Mouse (Mus musculus) liver, embryonic 13.5 days (tissue): ENCODE measurements around the gene Foxa1. TPM values are rescaled to one million over a fixed set of nuclear protein-coding genes. Genes with fewer than 3 reads are reported as not detected.
A peak's percentile ranks its signal among the peaks of the same experiment; 100 is the strongest.

Experiments
- ATAC-seq: fragments of 200-750 bp; cut with Nextera tagmentation; 2 replicates; pipeline ENCODE4 v1.8.0; 2017; ENCODE audit warnings: low read depth, mild to moderate bottlenecking, moderate number of reproducible peaks, moderate library complexity
- DNase-seq: peaks from one replicate; pipeline ENCODE4 v3.0.0; 2022
- H3K27ac ChIP-seq: fragments of 300-500 bp; sonication (generic); 2 replicates; pipeline ENCODE4 v1.5.1; 2015; ENCODE audit warnings: moderate library complexity, mild to moderate bottlenecking, inconsistent platforms
- H3K27me3 ChIP-seq: fragments of 300-500 bp; sonication (generic); 2 replicates; pipeline ENCODE4 v1.6.1; 2015; ENCODE audit warnings: mild to moderate bottlenecking, inconsistent platforms
- H3K36me3 ChIP-seq: fragments of 300-500 bp; sonication (generic); 2 replicates; pipeline ENCODE4 v1.6.1; 2015; ENCODE audit warnings: mild to moderate bottlenecking, inconsistent platforms
- H3K4me1 ChIP-seq: fragments of 300-500 bp; sonication (generic); replicated peaks from 2 replicates; pipeline ENCODE4 v1.6.1; 2015; ENCODE audit warnings: inconsistent platforms
- H3K4me2 ChIP-seq: fragments of 300-500 bp; sonication (generic); 2 replicates; pipeline ENCODE4 v1.6.1; 2015; ENCODE audit warnings: inconsistent platforms, mild to moderate bottlenecking, moderate library complexity
- H3K4me3 ChIP-seq: fragments of 300-500 bp; sonication (generic); replicated peaks from 2 replicates; pipeline ENCODE4 v1.5.1; 2015; ENCODE audit warnings: mild to moderate bottlenecking, inconsistent platforms
- H3K9ac ChIP-seq: fragments of 300-500 bp; sonication (generic); 2 replicates; pipeline ENCODE4 v1.6.1; 2015; ENCODE audit warnings: mild to moderate bottlenecking, inconsistent platforms
- H3K9me3 ChIP-seq: fragments of 300-500 bp; sonication (generic); replicated peaks from 2 replicates; pipeline ENCODE4 v1.6.1; 2016; ENCODE audit warnings: inconsistent platforms
- WGBS: fragments of 180-500 bp; shearing (Covaris S2); methylation state at CpG from one replicate; pipeline ENCODE4 v1.1.7; 2015; ENCODE audit not compliant: insufficient replicate concordance; 5-methylcytosine and 5-hydroxymethylcytosine counted together
- polyA plus RNA-seq: library from polyadenylated mRNA; unstranded; fragments of >200 nt; fragmentation: Nextera tagmentation; extraction: Ambion mirVana; gene quantifications from 2 replicates; pipeline ENCODE4 v1.2.1, GENCODE M21; 2015

Gene Foxa1
- polyA plus RNA-seq, 1 experiment from 2014 or later = 0.67 TPM

DNA sequence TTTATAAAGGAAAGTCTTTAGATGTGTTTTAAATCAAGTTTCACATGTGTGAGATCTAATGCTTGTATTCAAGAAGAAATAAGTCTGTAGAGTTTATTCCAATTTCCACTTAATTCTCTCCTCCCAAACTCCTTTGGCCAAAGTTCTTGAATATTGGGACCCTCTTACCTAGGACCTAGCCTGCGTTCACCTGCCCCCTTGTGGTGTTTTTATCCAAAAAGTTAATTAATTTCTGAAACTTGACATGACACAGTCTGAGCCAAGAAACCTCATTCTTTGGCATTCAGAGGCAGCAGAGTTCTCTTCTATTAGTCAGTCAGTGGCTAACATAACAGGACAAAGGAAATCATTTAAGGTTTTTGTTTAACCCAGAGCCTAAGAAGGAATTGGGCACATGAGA, 32.2 kb downstream of the Foxa1 start:
- Histone ChIP-seq H3K4me2 (no peak overlapping the region), H3K9me3 (no peaks in the 10 kb centered on the region), H3K27ac (no peak overlapping the region), H3K4me1 (no peaks in the 10 kb centered on the region), H3K4me3 (no peak overlapping the region), H3K36me3 (no peaks in the 10 kb centered on the region), H3K9ac (no peak overlapping the region), H3K27me3 (no peaks in the 10 kb centered on the region)
- no peak for DNase-seq
- ATAC-seq = no peak
- WGBS = 34% methylated on average over 1 of the region's 1 CpGs

DNA sequence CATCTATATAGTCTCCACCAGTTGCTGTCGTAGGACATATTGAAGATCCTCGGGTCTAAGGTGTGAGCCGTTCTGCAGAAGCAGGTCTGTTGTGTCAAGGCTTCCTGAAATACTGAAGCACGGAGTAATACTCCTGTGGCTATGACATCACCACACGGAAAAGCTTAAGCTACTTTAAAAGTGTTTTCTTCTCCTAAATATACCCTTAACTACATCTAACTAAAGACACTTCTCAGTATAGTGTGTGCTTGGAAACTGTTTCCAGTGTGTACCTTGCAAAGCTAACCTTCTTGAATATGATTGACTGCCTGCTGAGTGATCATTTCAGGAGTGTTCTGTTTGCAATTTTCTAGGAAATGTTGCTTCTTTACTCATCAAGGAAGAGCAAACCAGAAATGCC, 35.2 kb downstream of the Foxa1 start:
- Histone ChIP-seq H3K9ac (no peak overlapping the region), H3K27ac (no peak overlapping the region), H3K9me3 (no peaks in the 10 kb centered on the region), H3K4me1 (no peaks in the 10 kb centered on the region), H3K4me3 (no peak overlapping the region), H3K4me2 (no peak overlapping the region), H3K27me3 (no peaks in the 10 kb centered on the region), H3K36me3 (no peaks in the 10 kb centered on the region)
- 61% methylated on average over 5 of the region's 5 CpGs for WGBS
- DNase-seq (no peak), ATAC-seq (no peak)

DNA sequence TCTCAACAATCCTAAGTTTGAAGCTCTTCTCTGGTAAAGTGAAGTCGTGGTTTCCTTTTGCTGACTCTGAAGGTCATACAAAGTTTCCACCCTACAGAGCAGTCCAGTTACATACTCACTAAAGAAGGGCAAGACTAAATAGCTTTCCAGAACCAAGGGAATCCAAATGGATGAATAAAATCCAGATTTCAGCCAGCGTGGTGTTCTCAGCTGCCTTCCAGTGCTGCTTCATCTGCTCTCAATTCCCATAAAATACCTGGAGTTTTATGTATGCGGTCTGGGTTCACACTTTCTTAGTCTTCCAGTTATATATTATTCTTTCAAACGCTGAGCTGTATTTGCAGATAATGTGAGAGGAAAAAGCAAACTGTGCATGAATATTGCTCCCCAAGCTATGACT, 35.6 kb downstream of the Foxa1 start:
- DNase-seq (no peak), ATAC-seq (no peak)
- Histone ChIP-seq H3K27ac (no peak overlapping the region), H3K4me1 (no peaks in the 10 kb centered on the region), H3K4me2 (no peak overlapping the region), H3K9me3 (no peaks in the 10 kb centered on the region), H3K36me3 (no peaks in the 10 kb centered on the region), H3K27me3 (no peaks in the 10 kb centered on the region), H3K9ac (no peak overlapping the region), H3K4me3 (no peak overlapping the region)
- WGBS = 68% methylated on average over 4 of the region's 4 CpGs

DNA sequence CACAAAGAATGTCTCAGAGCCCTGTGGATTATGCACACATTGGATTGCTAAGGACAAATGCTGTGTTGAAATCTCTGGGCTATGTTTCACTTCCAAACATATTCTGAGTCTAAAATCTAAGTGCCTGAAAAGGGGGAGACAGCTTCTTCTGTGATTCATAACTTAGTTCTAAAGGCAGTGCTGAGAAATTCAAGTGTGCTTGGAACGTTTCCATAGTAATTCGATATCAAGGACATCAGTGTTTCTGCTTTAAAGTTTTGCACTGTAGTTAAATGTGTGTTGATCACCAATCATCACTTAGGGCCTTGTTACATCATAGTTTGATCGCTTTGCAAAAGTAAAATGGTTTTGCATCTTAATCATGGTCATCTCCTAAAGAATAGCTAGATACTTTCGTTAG, 37.0 kb downstream of the Foxa1 start:
- no peak overlapping the region for H3K4me2 ChIP-seq
- no peak overlapping the region for H3K27ac ChIP-seq
- H3K9me3 ChIP-seq = no peaks in the 10 kb centered on the region
- H3K4me1 ChIP-seq = no peaks in the 10 kb centered on the region
- ATAC-seq (no peak), DNase-seq (no peak)
- H3K36me3 ChIP-seq = no peaks in the 10 kb centered on the region
- whole genome bisulfite sequencing = 63% methylated on average over 4 of the region's 4 CpGs
- H3K4me3 ChIP-seq = no peak overlapping the region
- H3K27me3 ChIP-seq = no peaks in the 10 kb centered on the region
- H3K9ac ChIP-seq = no peak overlapping the region

DNA sequence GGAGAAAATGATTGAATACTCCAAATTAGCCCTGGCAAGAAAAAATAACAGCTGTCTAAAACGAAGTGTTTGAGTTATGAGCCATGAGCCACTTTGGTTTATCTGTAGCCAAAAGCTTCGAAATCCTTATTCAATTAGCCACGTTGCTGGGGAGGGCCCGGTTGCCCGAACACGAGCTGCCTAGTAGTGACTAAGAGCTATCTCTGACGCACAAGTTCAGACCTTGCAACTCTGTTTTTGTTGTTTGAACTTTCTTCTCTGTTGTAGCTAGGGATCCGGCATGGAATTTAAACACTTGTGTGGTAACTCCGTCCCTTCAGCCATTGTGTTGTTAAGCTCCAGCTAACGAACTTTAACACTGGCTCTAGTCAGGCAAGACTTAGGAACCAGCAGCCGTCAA, 37.8 kb downstream of the Foxa1 start:
- Histone ChIP-seq H3K4me3 (no peak overlapping the region), H3K4me2 (no peak overlapping the region), H3K27me3 (no peaks in the 10 kb centered on the region), H3K9ac (no peak overlapping the region), H3K36me3 (no peaks in the 10 kb centered on the region), H3K4me1 (no peaks in the 10 kb centered on the region), H3K9me3 (no peaks in the 10 kb centered on the region), H3K27ac (no peak overlapping the region)
- DNase-seq (no peak), ATAC-seq (no peak)
- WGBS = 60% methylated on average over 11 of the region's 11 CpGs

DNA sequence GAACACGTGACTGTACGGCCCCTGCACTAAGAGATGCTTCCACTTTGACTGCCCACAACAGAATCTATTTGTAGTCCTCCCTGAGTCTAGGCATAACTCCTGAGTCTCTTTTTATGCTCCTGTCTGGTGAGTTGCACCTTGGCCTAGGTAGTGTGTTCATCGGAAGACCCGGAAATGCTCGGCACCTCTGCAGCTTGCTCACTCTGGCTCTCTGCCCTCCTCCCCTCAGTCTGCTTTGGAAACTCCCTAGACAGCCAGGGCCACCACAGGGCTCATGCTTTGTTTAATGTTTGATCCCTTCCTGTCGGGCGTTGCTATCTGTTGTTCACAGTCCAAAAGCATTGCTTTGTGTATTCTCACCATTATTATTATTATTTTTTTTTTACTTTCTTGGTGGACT, 41.4 kb downstream of the Foxa1 start:
- Histone ChIP-seq H3K4me2 (no peak overlapping the region), H3K4me1 (no peaks in the 10 kb centered on the region), H3K27me3 (no peaks in the 10 kb centered on the region), H3K4me3 (no peak overlapping the region), H3K27ac (no peak overlapping the region), H3K9me3 (no peaks in the 10 kb centered on the region), H3K9ac (no peak overlapping the region), H3K36me3 (no peaks in the 10 kb centered on the region)
- ATAC-seq = peak; percentile 62
- 73% methylated on average over 7 of the region's 7 CpGs for WGBS
- DNase-seq = no peak

DNA sequence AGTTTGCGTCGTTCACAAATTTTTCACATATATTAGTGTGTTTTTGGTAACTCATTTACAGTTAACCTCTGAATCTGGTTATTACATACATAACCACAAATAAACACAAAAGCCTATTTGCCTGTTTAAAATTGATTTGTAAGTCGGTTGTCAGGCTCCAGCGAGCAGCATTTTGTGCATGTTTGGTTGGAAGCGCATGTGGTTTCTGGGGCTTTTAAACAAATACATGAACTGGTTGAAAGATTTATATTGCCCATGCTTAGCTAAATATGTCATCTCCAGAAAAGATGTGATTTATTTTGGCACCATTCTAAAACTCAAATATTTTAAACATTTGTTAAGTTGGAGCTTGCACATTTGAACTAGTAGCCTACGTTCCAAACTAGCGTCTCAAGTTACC, 46.5 kb downstream of the Foxa1 start:
- no peaks in the 10 kb centered on the region for H3K9me3 ChIP-seq
- ATAC-seq (no peak), DNase-seq (no peak)
- no peak overlapping the region for H3K4me3 ChIP-seq
- no peaks in the 10 kb centered on the region for H3K4me1 ChIP-seq
- H3K36me3 ChIP-seq = no peaks in the 10 kb centered on the region
- no peak overlapping the region for H3K9ac ChIP-seq
- no peaks in the 10 kb centered on the region for H3K27me3 ChIP-seq
- 85% methylated on average over 7 of the region's 7 CpGs for WGBS
- no peak overlapping the region for H3K27ac ChIP-seq
- no peak overlapping the region for H3K4me2 ChIP-seq

DNA sequence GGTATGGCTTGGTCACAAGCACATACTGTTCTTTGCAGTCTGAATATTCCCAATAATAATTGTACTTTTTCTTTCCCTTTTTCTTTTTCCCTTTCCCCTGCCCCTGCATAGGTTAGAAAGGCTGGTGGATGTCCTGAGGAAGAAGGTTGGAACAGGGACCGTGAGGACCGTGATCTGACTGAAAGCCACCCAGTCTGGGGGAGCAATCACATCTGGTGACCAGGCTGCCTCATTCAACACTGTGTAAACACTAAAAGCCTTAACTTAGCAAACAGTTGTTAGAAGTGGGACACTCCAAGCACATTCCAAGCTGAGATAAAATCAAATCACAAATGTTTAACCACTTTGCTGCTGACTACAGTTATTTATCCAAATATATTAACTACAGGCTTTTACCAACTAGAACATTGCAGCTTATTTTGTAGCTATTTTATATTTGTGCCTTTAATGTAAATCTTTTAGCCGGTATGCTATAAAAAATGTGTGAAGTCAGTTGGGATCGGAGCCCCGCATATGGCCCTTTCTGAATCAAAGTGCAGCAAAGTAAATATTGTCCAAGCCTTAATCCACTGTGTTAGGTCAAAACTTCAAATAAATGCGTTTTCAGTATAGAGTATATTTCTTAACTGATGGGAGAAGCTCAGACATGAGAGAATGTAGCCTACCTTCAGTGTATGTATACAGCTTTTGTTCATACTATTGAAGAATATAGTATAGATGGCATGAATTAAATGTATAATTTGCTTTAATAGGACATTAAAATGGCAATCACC, 50.2 kb downstream of the Foxa1 start:
- Histone ChIP-seq H3K9ac (no peak overlapping the region), H3K4me1 (no peaks in the 10 kb centered on the region), H3K9me3 (no peaks in the 10 kb centered on the region), H3K4me3 (no peak overlapping the region), H3K27me3 (no peaks in the 10 kb centered on the region), H3K36me3 (no peaks in the 10 kb centered on the region), H3K4me2 (no peak overlapping the region), H3K27ac (no peak overlapping the region)
- DNase-seq (no peak), ATAC-seq (no peak)
- WGBS = 64% methylated on average over 6 of the region's 6 CpGs

Other genes with a start within 250 kb of the Foxa1 start
- gene Ttc6, start 17.2 kb upstream of the Foxa1 start, polyA plus RNA-seq = 0.05 TPM in 1 of 2 replicates, not detected in the other